Mouse (Mus musculus) heart, adult 8-10 months (tissue): ENCODE measurements around the gene Herc3. TPM values are rescaled to one million over a fixed set of nuclear protein-coding genes. Genes with fewer than 3 reads are reported as not detected.
"Not testable (repeated sequence)": the region's sequence is repeated elsewhere in the genome, so short reads cannot be mapped to it uniquely, and the experiment has no call there.

Experiments used
- DNase-seq: peaks from one replicate; pipeline ENCODE4 v3.0.0; 2022; ENCODE audit warnings: low spot score
- total RNA-seq, 4 experiments: library from RNA; stranded (reverse); gene quantifications; 2 replicates each; pipeline ENCODE4 v1.2.4; 2022

Herc3 gene
- total RNA-seq, result 10 to 100 TPM; 29.4 to 83.7 (median 46.4) TPM

- peak; percentile 72 for DNase-seq
These were observed at the start of gene Herc3 for GRCm38 (mm10) chr6:58831232-58832009. TSS of gene Herc3 (plus strand) at chr6:58831465.

GRCm38 (mm10) chr6:58801394-58801793 is 29.9 kb upstream of the Herc3 start:
- no peak for DNase-seq

- no peak for DNase-seq
These were observed 16.9 kb upstream of the Herc3 start for GRCm38 (mm10) chr6:58814381-58814780.

GRCm38 (mm10) chr6:58817037-58817436 is 14.2 kb upstream of the Herc3 start:
- DNase-seq, result not testable (repeated sequence)

GRCm38 (mm10) chr6:58825619-58826018 is 5.6 kb upstream of the Herc3 start:
- no peak for DNase-seq

- no peak for DNase-seq
These were observed 5.2 kb upstream of the Herc3 start for GRCm38 (mm10) chr6:58826089-58826488.

GRCm38 (mm10) chr6:58828582-58828981 is 2.7 kb upstream of the Herc3 start:
- DNase-seq, result no peak

- DNase-seq, result no peak
These were observed 429 bp upstream of the Herc3 start for GRCm38 (mm10) chr6:58830840-58831231.

GRCm38 (mm10) chr6:58832591-58833018 is 1.3 kb downstream of the Herc3 start:
- DNase-seq, result peak; percentile 23

GRCm38 (mm10) chr6:58834470-58834869 is 3.2 kb downstream of the Herc3 start:
- DNase-seq, result no peak

GRCm38 (mm10) chr6:58835591-58835990 is 4.3 kb downstream of the Herc3 start:
- no peak for DNase-seq

- no peak for DNase-seq
These were observed 5.2 kb downstream of the Herc3 start for GRCm38 (mm10) chr6:58836476-58836875.

GRCm38 (mm10) chr6:58837917-58838316 is 6.7 kb downstream of the Herc3 start:
- no peak for DNase-seq

- DNase-seq, result no peak
These were observed 9.9 kb downstream of the Herc3 start for GRCm38 (mm10) chr6:58841208-58841607.

- DNase-seq, result no peak
These were observed 10.9 kb downstream of the Herc3 start for GRCm38 (mm10) chr6:58842186-58842585.

GRCm38 (mm10) chr6:58843580-58843979 is 12.3 kb downstream of the Herc3 start:
- no peak for DNase-seq

- DNase-seq, result no peak
These were observed 13.0 kb downstream of the Herc3 start for GRCm38 (mm10) chr6:58844188-58844822.

GRCm38 (mm10) chr6:58846850-58847692 is 15.8 kb downstream of the Herc3 start:
- DNase-seq, result no peak

GRCm38 (mm10) chr6:58847836-58848235 is 16.6 kb downstream of the Herc3 start:
- no peak for DNase-seq

- DNase-seq, result no peak
These were observed 18.1 kb downstream of the Herc3 start for GRCm38 (mm10) chr6:58849356-58849755.

GRCm38 (mm10) chr6:58855676-58856367 is 24.6 kb downstream of the Herc3 start:
- no peak for DNase-seq

- DNase-seq, result peak; percentile 24
These were observed 25.2 kb downstream of the Herc3 start for GRCm38 (mm10) chr6:58856494-58856893.
